Mouse (Mus musculus): ENCODE results near the gene Htr7.

DNA sequence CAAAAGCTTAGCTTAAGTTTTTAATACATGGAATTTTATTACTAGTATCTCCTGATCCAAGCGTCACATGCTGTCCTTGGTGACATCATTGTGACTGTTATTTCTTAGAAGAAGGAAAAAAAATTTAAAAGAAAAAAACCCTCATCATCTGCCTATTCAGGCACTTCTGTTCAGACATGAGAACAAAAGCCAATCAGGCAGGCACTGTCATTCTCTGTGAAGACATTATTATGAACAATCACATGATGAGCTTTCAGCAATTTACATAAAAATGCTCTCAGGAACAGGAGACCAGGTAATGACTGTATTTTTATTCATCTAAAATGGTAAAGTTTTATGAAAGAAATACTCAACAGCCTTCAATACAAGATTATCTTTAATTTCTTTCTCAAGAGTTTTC is 41.0 kb upstream of the Htr7 start:
- TF ChIP-seq POLR2AphosphoS2 (IDR thresholded peaks at IDR 0.05; ENCODE audit: insufficient read length, low read depth) (no peak), E2F4 (IDR thresholded peaks at IDR 0.05; ENCODE audit: insufficient read depth) (no peak), POLR2A (IDR thresholded peaks at IDR 0.05; ENCODE audit: insufficient read length, low read depth) (no peak), MYOD1 (IDR thresholded peaks at IDR 0.05; ENCODE audit: control insufficient read depth in 1 of 3, insufficient read length in 2 of 3, low read depth in 2 of 3) (no peak), USF1 (IDR thresholded peaks at IDR 0.05; ENCODE audit: low read depth) (no peak), REST (IDR thresholded peaks at IDR 0.05; ENCODE audit: insufficient read depth, insufficient read length) (no peak), MAX (IDR thresholded peaks at IDR 0.05; ENCODE audit: low read depth) (no peak), TCF12 (IDR thresholded peaks at IDR 0.05; ENCODE audit: insufficient read depth, poor library complexity, severe bottlenecking) (no peak), TCF3 (IDR thresholded peaks at IDR 0.05; ENCODE audit: insufficient read length, low read depth) (no peak), MYOG (IDR thresholded peaks at IDR 0.05; ENCODE audit: control insufficient read depth in 1 of 3, insufficient read depth in 1 of 3, insufficient read length in 2 of 3, low read depth in 2 of 3) (no peak)
